Mouse (Mus musculus): ENCODE results near the gene Gm21748. TPM values are rescaled to one million over a fixed set of nuclear protein-coding genes. Genes with fewer than 3 reads are reported as not detected.
"Not testable (repeated sequence)": the region's sequence is repeated elsewhere in the genome, so short reads cannot be mapped to it uniquely, and the experiment has no call there.

Gene Gm21748
- not detected for total RNA-seq (2021)
- long read RNA-seq, experiment 1, result 0 reads
- long read RNA-seq, experiment 2, result 0 reads

GRCm38 (mm10) chrY:90839077-90839476 lies at the start of gene Gm21748:
TSS of gene Gm21748 (minus strand) at chrY:90839177.
- DNase-seq, result not testable (repeated sequence)

Other genes starting within 250 kb of the Gm21748 start
- not detected for gene Gm21860, start 84.4 kb downstream of the Gm21748 start, total RNA-seq (2021)
- gene Gm47283, start 54.4 kb downstream of the Gm21748 start, total RNA-seq (2021), result not detected

Measured in adrenal gland, postnatal 36 days (tissue).